Mouse (Mus musculus): ENCODE results near the gene Mfrp.
"Not testable (repeated sequence)": the region's sequence is repeated elsewhere in the genome, so short reads cannot be mapped to it uniquely, and the experiment has no call there.

The Mfrp gene

GRCm38 (mm10) chr9:44106182-44106581 is 4.7 kb downstream of the Mfrp start:
- DNase-seq: no peak

GRCm38 (mm10) chr9:44106596-44106995 is 5.1 kb downstream of the Mfrp start:
- DNase-seq: no peak

- DNase-seq: no peak
Measured at GRCm38 (mm10) chr9:44107110-44107509, 5.6 kb downstream of the Mfrp start, which contains the start of gene C1qtnf5. Gene C1qtnf5, plus strand, starts transcription at chr9:44107245.

GRCm38 (mm10) chr9:44107557-44108179 is 6.1 kb downstream of the Mfrp start:
- no peak for DNase-seq

- no peak for DNase-seq
Measured at GRCm38 (mm10) chr9:44108269-44109055, 6.9 kb downstream of the Mfrp start.

GRCm38 (mm10) chr9:44109360-44110095 is 8.0 kb downstream of the Mfrp start:
- peak in 1 of 2 experiments; percentile 55 for DNase-seq

GRCm38 (mm10) chr9:44111909-44112308 is 10.4 kb downstream of the Mfrp start:
- DNase-seq: not testable (repeated sequence)

- peak; percentile 88 to 95 for DNase-seq
Measured at GRCm38 (mm10) chr9:44113105-44113789, 11.7 kb downstream of the Mfrp start, which contains the start of the genes Gm49380 and Rnf26. Gene Gm49380, minus strand, starts transcription at chr9:44113500. Gene Rnf26, minus strand, starts transcription at chr9:44113517.

GRCm38 (mm10) chr9:44114453-44114852 is 12.9 kb downstream of the Mfrp start:
- DNase-seq: no peak

- no peak for DNase-seq
Measured at GRCm38 (mm10) chr9:44115599-44115998, 14.1 kb downstream of the Mfrp start.

GRCm38 (mm10) chr9:44116182-44116581 is 14.7 kb downstream of the Mfrp start:
- no peak for DNase-seq

- DNase-seq: no peak
Measured at GRCm38 (mm10) chr9:44119011-44119410, 17.5 kb downstream of the Mfrp start.

- DNase-seq: no peak
Measured at GRCm38 (mm10) chr9:44119948-44120465, 18.5 kb downstream of the Mfrp start.

GRCm38 (mm10) chr9:44124317-44124716 is 22.8 kb downstream of the Mfrp start:
- no peak for DNase-seq

- no peak for DNase-seq
Measured at GRCm38 (mm10) chr9:44125026-44125425, 23.5 kb downstream of the Mfrp start.

- peak; percentile 57 to 70 for DNase-seq
Measured at GRCm38 (mm10) chr9:44125546-44126428, 24.3 kb downstream of the Mfrp start.

GRCm38 (mm10) chr9:44126746-44127145 is 25.2 kb downstream of the Mfrp start:
- DNase-seq: no peak

- no peak for DNase-seq
Measured at GRCm38 (mm10) chr9:44127351-44127801, 25.8 kb downstream of the Mfrp start.

GRCm38 (mm10) chr9:44129633-44130032 is 28.1 kb downstream of the Mfrp start:
- no peak for DNase-seq

- DNase-seq: peak; percentile 62 to 73
Measured at GRCm38 (mm10) chr9:44130034-44130433, 28.5 kb downstream of the Mfrp start.

GRCm38 (mm10) chr9:44130581-44131275 is 29.2 kb downstream of the Mfrp start:
- no peak for DNase-seq

Data from thymus, adult 18-20 months (tissue).